Mouse (Mus musculus) cortical plate, adult 2 months (tissue): ENCODE data around the gene Gata2.

Experiments used
- CTCF ChIP-seq: fragments of 200-500 bp; IDR thresholded peaks from 2 replicates; pipeline ENCODE4 v1.5.1; 2011; ENCODE audit warnings: mild to moderate bottlenecking, control low read depth, low read length; ENCODE audit not compliant: insufficient read depth; ENCODE audit errors: extremely low read depth
- POLR2A ChIP-seq: fragments of 200-500 bp; IDR thresholded peaks from 2 replicates; pipeline ENCODE4 v1.6.1; 2011; ENCODE audit warnings: mild to moderate bottlenecking, low read length, control low read depth; ENCODE audit not compliant: insufficient read depth; ENCODE audit errors: extremely low read depth

DNA sequence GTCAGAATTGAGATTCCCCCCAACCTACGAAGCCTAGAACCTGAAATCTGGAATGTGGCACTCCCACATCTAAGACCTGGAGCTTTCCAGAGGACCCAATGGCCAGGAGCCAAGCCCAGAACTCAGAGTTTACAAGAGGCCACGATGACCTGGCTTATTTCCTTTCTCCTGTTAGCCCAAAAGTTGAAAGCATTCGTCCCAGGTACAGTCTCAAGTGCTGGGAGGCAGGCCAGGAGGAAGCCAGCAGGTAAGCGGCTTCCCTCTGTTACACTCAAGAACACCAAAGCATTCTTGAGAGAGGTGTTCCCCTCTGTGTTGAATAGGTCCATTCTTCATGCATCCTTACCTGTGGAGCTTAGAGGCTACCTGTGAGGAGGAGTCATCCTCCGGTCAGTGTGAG is 15.8 kb downstream of the Gata2 start:
- TF ChIP-seq CTCF (no peak), POLR2A (no peak)
